Mouse (Mus musculus) brain, embryonic 14.5 days (tissue): ENCODE results near the gene Ryk. TPM values are rescaled to one million over a fixed set of nuclear protein-coding genes. Genes with fewer than 3 reads are reported as not detected.

ENCODE experiments used
- DNase-seq: peaks from one replicate; pipeline ENCODE4 v3.0.0-alpha.2; 2011; ENCODE audit warnings: low read depth
- CTCF ChIP-seq: fragments of 200-500 bp; IDR thresholded peaks from 2 replicates; pipeline ENCODE4 v1.5.1; 2012; ENCODE audit warnings: inconsistent platforms, mild to moderate bottlenecking, moderate library complexity, borderline replicate concordance; ENCODE audit not compliant: insufficient read depth, insufficient read length; ENCODE audit errors: extremely low read depth
- POLR2A ChIP-seq: fragments of 200-500 bp; IDR thresholded peaks from 2 replicates; pipeline ENCODE4 v1.6.1; 2012; ENCODE audit warnings: mild to moderate bottlenecking, inconsistent platforms, borderline replicate concordance; ENCODE audit not compliant: poor library complexity, insufficient read depth, insufficient read length, severe bottlenecking; ENCODE audit errors: extremely low read depth
- polyA plus RNA-seq: library from polyadenylated mRNA; depleted of rRNA; stranded (reverse); fragments of >200 nt; gene quantifications from 2 replicates; pipeline ENCODE4 v1.2.3, GENCODE M21; 2012

The Ryk gene
- polyA plus RNA-seq, 1 experiment = 53.0 TPM

DNA sequence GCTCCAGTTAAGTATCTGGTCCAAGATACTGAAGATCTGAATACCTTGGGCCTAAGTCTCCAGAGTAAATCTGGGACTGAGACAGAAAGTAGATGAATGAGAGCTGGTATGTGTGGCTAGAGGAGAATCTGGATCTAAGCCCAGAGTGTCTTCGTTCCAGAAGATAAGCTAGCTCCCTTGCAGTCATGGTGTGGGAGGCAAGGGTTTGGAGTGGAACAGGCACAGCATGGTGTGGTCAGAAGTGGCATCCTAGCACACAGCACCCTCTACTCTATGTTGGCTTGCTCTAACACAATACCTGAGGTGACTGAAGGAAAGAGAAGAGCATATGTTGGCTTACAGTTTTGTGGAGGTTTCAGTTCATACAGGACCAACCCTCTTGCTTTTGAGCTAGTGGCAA, 79.9 kb downstream of the Ryk start:
- DNase-seq = no peak
- TF ChIP-seq POLR2A (no peak), CTCF (no peak)

- TF ChIP-seq POLR2A = no peak
- no peak for TF ChIP-seq CTCF
- DNase-seq = no peak
These were observed 80.7 kb downstream of the Ryk start for GRCm38 (mm10) chr9:102915292-102915854.

DNA sequence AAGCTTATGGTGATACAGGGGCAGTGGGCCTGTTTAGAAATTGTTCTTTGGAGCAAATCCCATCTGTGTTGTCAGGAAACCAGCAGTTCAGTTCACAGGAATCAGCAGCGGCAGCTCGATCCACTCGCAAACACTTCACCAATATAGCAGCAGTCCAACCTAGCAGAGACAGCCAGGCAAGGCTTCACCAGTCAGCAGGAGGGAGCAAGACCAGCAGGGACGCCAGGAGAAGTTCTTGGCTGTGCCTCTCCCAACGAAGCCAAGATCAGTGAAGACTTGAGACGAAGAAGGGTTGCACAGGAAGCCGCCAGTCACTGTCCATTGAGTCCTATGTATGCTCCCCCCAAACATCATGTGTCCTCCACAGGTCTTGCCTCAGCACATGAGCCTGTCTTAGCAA, 81.4 kb downstream of the Ryk start:
- TF ChIP-seq POLR2A = no peak
- no peak for TF ChIP-seq CTCF
- no peak for DNase-seq

DNA sequence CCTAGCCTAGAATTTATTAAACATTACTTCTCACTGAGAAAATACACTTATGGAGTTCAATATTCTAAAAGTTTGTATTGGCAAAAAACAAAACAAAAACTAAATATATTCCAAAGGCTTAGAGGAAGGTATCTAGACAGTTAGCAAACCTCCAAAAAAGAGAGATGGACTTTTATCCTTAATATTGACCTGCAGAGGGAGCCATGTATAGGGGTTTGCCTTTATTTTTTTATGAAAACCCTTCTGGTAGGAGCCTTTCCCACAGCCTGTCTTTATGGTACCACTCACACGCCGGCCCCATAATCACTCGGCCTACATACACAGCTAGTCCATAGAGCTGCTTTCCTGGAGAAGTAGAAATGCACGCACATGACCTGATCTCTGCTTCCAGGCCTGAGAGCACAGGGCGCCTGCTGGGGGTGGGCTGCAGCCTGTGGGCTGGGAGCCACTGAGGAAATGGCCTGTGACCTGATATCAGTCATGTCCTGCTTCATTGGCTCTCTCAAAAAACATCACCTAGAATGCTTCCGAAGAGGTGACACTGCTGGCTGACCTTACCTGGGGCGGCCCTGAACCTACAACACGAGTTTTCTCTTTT, 82.9 kb downstream of the Ryk start:
- TF ChIP-seq CTCF = no peak
- TF ChIP-seq POLR2A = no peak
- DNase-seq = no peak

GRCm38 (mm10) chr9:102919486-102919885, 84.8 kb downstream of the Ryk start:
- no peak for TF ChIP-seq POLR2A
- TF ChIP-seq CTCF = no peak
- no peak for DNase-seq

- TF ChIP-seq POLR2A (no peak), CTCF (no peak)
- no peak for DNase-seq
These were observed 87.1 kb downstream of the Ryk start for GRCm38 (mm10) chr9:102921791-102922190.

DNA sequence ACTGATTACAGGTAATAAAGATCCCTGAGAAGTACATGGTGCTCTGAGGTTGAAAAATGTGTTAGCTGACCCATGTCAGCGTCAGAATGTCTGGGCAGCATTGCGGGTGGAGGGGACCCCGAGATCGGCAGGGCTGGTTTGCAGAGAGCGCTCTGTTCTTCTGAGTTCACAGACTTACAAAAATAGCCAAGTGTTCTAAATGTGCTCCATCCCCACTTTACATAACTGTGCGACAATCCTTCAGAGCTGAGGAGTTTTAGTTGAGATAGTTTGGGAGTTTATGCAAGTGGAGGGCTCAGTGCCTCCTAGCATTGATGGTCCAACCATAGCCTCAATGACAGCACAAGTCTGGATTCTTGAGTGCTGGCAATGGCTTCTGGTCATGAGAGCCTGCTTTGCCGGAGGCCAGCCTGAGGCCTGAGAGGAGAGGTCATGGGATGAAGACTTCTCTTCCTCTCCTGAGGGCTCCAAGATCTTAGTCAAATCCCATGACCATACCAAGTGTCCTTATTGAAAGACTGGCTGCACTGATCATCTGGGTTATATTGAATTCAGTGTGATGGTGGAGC, 88.2 kb downstream of the Ryk start:
- DNase-seq = no peak
- no peak for TF ChIP-seq POLR2A
- TF ChIP-seq CTCF = no peak

DNA sequence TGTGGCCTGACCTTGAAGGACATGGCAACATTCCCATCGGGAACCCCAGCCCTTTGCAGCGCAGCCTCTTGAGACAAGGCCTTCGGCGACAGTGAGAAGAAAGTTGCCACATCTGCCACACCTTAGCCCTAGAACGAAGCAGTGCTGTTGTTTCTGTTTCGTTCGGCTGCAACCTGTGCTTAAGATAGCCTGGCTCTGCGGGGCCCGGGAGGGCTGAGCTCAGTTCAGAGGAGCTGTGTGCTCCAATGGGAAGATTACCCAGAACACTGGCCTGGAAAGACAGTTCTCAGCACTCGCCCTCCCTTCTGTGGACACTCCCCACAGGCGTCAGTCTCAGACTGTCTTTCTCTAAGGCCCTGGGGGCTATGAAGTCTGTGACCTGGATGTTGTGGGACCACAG, 89.1 kb downstream of the Ryk start:
- TF ChIP-seq CTCF (no peak), POLR2A (no peak)
- DNase-seq = no peak

- DNase-seq = no peak
- TF ChIP-seq CTCF (no peak), POLR2A (no peak)
These were observed 90.1 kb downstream of the Ryk start for GRCm38 (mm10) chr9:102924627-102925316.

DNA sequence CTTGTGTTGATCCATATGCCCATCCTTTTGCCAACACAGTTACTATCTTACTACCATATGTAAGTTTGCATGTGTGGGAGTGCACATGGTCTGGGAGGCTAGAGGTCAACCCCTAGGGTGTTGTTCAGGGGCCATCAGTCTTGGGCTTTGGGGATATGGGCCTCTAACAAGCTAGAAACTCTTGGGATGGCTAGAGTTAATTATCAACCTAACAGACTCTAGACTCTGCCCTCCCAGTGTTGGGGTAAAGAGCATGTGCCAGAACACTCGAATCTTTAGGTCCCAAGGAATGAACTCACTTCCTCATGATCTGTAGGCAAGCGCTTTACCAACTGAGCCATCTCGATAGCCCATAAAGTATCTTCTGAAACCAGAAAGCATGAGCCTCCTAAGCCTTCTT, 91.4 kb downstream of the Ryk start:
- DNase-seq = no peak
- TF ChIP-seq POLR2A = no peak
- TF ChIP-seq CTCF = no peak

- TF ChIP-seq POLR2A (no peak), CTCF (no peak)
- DNase-seq = peak; percentile 66
These were observed 95.1 kb downstream of the Ryk start for GRCm38 (mm10) chr9:102929776-102930175.

DNA sequence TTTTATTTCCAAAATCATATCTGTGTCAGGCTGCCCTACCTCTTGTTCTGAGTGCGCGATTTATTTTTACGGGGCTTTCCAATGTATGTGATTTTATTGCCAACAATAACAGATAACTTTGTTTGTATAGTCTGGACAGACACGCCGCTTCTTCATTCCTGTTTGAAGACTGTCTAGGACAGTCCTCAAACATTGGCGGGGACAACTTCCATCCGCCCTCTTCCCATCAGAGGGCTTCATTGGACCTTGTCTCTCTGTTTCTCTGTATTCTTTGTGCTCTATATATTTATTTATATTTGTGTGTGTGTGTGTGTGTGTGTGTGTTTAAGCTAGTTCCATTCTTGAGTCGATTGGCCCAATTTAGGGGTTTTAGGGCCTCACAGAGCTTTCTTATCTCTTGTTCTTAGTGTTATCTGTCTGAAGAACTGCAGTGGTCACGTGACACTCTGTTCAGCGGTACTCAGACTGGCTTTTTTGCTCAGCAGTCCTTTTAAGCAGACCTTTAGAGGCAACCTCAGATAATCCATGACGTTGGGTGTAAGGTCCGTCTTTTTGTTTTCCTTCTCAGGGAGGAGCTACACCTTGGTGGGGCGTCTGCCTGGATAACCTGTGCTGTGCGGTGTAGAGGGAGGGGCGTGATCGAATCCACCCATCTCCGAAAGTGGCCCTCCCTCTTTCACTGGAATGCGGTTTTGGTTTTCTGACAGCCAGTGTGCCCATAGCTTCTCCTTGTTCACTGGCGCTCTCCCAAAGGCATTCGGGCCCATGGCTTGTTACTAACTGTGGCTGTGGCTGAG, 99.4 kb downstream of the Ryk start:
- TF ChIP-seq CTCF = no peak
- no peak for TF ChIP-seq POLR2A
- peak; percentile 39 for DNase-seq
